Mouse (Mus musculus): ENCODE results near the gene Hist1h2ad.
A peak's percentile ranks its signal among the peaks of the same experiment; 100 is the strongest.
"Not testable (repeated sequence)": the region's sequence is repeated elsewhere in the genome, so short reads cannot be mapped to it uniquely, and the experiment has no call there.

Gene Hist1h2ad

GRCm38 (mm10) chr13:23564482-23564881 is 9.7 kb upstream of the Hist1h2ad start:
- DNase-seq (ENCODE audit: low spot score) = no peak

- DNase-seq (ENCODE audit: low spot score) = not testable (repeated sequence)
These were observed 3.7 kb upstream of the Hist1h2ad start for GRCm38 (mm10) chr13:23570261-23571021.

GRCm38 (mm10) chr13:23571022-23571503 is 3.1 kb upstream of the Hist1h2ad start, which contains the start of the genes Hist1h2ae and Hist1h2bg:
Gene Hist1h2ae, minus strand, starts transcription at chr13:23571220.
Gene Hist1h2bg, plus strand, starts transcription at chr13:23571396.
- DNase-seq (ENCODE audit: low spot score) = no peak

- not testable (repeated sequence) for DNase-seq (ENCODE audit: low spot score)
These were observed 2.5 kb upstream of the Hist1h2ad start for GRCm38 (mm10) chr13:23571504-23572217.

GRCm38 (mm10) chr13:23572218-23573033 is 1.8 kb upstream of the Hist1h2ad start:
- DNase-seq (ENCODE audit: low spot score) = no peak

- not testable (repeated sequence) for DNase-seq (ENCODE audit: low spot score)
These were observed 915 bp upstream of the Hist1h2ad start for GRCm38 (mm10) chr13:23573034-23573897.

GRCm38 (mm10) chr13:23574546-23575170 is 477 bp downstream of the Hist1h2ad start:
- DNase-seq (ENCODE audit: low spot score) = not testable (repeated sequence)

GRCm38 (mm10) chr13:23575271-23575851 is 1.2 kb downstream of the Hist1h2ad start, which contains the start of gene Hist1h3d:
Gene Hist1h3d, plus strand, starts transcription at chr13:23575763.
- DNase-seq (ENCODE audit: low spot score) = no peak

GRCm38 (mm10) chr13:23575864-23576313 is 1.7 kb downstream of the Hist1h2ad start:
- DNase-seq (ENCODE audit: low spot score) = not testable (repeated sequence)

GRCm38 (mm10) chr13:23576351-23576881 is 2.2 kb downstream of the Hist1h2ad start:
- no peak for DNase-seq (ENCODE audit: low spot score)

- DNase-seq (ENCODE audit: low spot score) = no peak
These were observed 2.9 kb downstream of the Hist1h2ad start for GRCm38 (mm10) chr13:23576906-23577639.

- no peak for DNase-seq (ENCODE audit: low spot score)
These were observed 3.7 kb downstream of the Hist1h2ad start for GRCm38 (mm10) chr13:23577835-23578234.

GRCm38 (mm10) chr13:23581408-23582218 is 7.4 kb downstream of the Hist1h2ad start, which contains the start of gene Hist1h4d:
Gene Hist1h4d, plus strand, starts transcription at chr13:23581598.
- DNase-seq (ENCODE audit: low spot score) = peak; percentile 94

- DNase-seq (ENCODE audit: low spot score) = no peak
These were observed 8.3 kb downstream of the Hist1h2ad start for GRCm38 (mm10) chr13:23582219-23583056.

- no peak for DNase-seq (ENCODE audit: low spot score)
These were observed 9.3 kb downstream of the Hist1h2ad start for GRCm38 (mm10) chr13:23583387-23584068.

- no peak for DNase-seq (ENCODE audit: low spot score)
These were observed 10.2 kb downstream of the Hist1h2ad start for GRCm38 (mm10) chr13:23584331-23584730.

All from urinary bladder, postnatal 25 days (tissue).